Mouse (Mus musculus) small intestine, adult 2 months (tissue): ENCODE data around the gene 2010111I01Rik. TPM values are rescaled to one million over a fixed set of nuclear protein-coding genes. Genes with fewer than 3 reads are reported as not detected.
A peak's percentile ranks its signal among the peaks of the same experiment; 100 is the strongest.

Experiments
- H3K27ac ChIP-seq: fragments of 200-500 bp; 2 replicates; pipeline ENCODE4 v1.5.1; 2012; ENCODE audit warnings: low read depth, low read length, control low read depth, inconsistent platforms; ENCODE audit not compliant: insufficient read depth
- H3K27me3 ChIP-seq: fragments of 200-500 bp; 2 replicates; pipeline ENCODE4 v1.6.1; 2012; ENCODE audit warnings: mild to moderate bottlenecking, moderate library complexity, low read length, inconsistent platforms; ENCODE audit not compliant: control insufficient read depth, insufficient read depth
- H3K36me3 ChIP-seq: fragments of 200-500 bp; 2 replicates; pipeline ENCODE4 v1.6.1; 2012; ENCODE audit warnings: mild to moderate bottlenecking, low read length, control low read depth, inconsistent platforms; ENCODE audit not compliant: control insufficient read depth, insufficient read depth
- H3K4me1 ChIP-seq: fragments of 200-500 bp; 2 replicates; pipeline ENCODE4 v1.6.1; 2012; ENCODE audit warnings: low read length, inconsistent platforms, mixed read lengths; ENCODE audit not compliant: control insufficient read depth, insufficient read depth, insufficient read length
- H3K4me3 ChIP-seq: fragments of 200-500 bp; 2 replicates; pipeline ENCODE4 v1.5.1; 2012; ENCODE audit warnings: low read depth, mild to moderate bottlenecking, control low read depth, inconsistent platforms, low read length, moderate library complexity
- CTCF ChIP-seq: fragments of 200-500 bp; IDR thresholded peaks from 2 replicates; pipeline ENCODE4 v1.5.1; 2012; ENCODE audit warnings: low read depth, mild to moderate bottlenecking, control low read depth, inconsistent platforms, low read length, moderate library complexity, mixed read lengths; ENCODE audit not compliant: insufficient replicate concordance, insufficient read length; ENCODE audit errors: extremely low read depth
- POLR2A ChIP-seq: fragments of 200-500 bp; IDR thresholded peaks from 2 replicates; pipeline ENCODE4 v1.6.1; 2012; ENCODE audit warnings: low read depth, mild to moderate bottlenecking, control low read depth, inconsistent platforms, low read length, moderate library complexity
- WGBS: fragments of 180-500 bp; shearing (Covaris S2); methylation state at CpG from one replicate; pipeline ENCODE4 v1.1.7; 2018; 5-methylcytosine and 5-hydroxymethylcytosine counted together
- polyA plus RNA-seq: library from polyadenylated mRNA; depleted of rRNA; stranded (reverse); fragments of >200 nt; gene quantifications from 2 replicates; pipeline ENCODE4 v1.2.3, GENCODE M21; 2012

Gene 2010111I01Rik
- polyA plus RNA-seq, 1 experiment = 48.4 TPM

- WGBS = 20% methylated on average over 2 of the region's 2 CpGs
- TF ChIP-seq POLR2A (no peak), CTCF (no peak; the same call in 1 of the 2 replicates)
- peaks cover 24% of the 10 kb centered on the region for H3K4me1 ChIP-seq
- H3K27ac ChIP-seq = peak overlapping the region; percentile 44
- H3K36me3 ChIP-seq = no peaks in the 10 kb centered on the region
- peak overlapping the region; percentile 54 for H3K4me3 ChIP-seq
- H3K27me3 ChIP-seq = no peaks in the 10 kb centered on the region
These were observed 309.2 kb downstream of the 2010111I01Rik start for GRCm38 (mm10) chr13:63273859-63274258.

GRCm38 (mm10) chr13:63274488-63275166 is 309.9 kb downstream of the 2010111I01Rik start:
- Histone ChIP-seq H3K4me1 (peaks cover 22% of the 10 kb centered on the region), H3K27ac (peak overlapping the region; percentile 10), H3K4me3 (peak overlapping the region; percentile 24), H3K36me3 (no peaks in the 10 kb centered on the region), H3K27me3 (no peaks in the 10 kb centered on the region)
- TF ChIP-seq POLR2A (no peak), CTCF (no peak)
- WGBS = 13% methylated on average over 10 of the region's 10 CpGs

- TF ChIP-seq CTCF (no peak), POLR2A (no peak)
- WGBS = 26% methylated on average over 4 of the region's 4 CpGs
- no peaks in the 10 kb centered on the region for H3K36me3 ChIP-seq
- H3K4me3 ChIP-seq = no peak overlapping the region
- H3K4me1 ChIP-seq = peaks cover 14% of the 10 kb centered on the region
- H3K27ac ChIP-seq = 0 out of 2 replicates have a peak overlapping the region, but pooled peaks have one; percentile 38
- H3K27me3 ChIP-seq = no peaks in the 10 kb centered on the region
These were observed 311.7 kb downstream of the 2010111I01Rik start for GRCm38 (mm10) chr13:63276389-63276788.

GRCm38 (mm10) chr13:63277316-63277715 is 312.6 kb downstream of the 2010111I01Rik start:
- Histone ChIP-seq H3K36me3 (peaks cover 6% of the 10 kb centered on the region), H3K4me1 (peaks cover 14% of the 10 kb centered on the region), H3K27ac (peak overlapping the region; percentile 13), H3K27me3 (no peaks in the 10 kb centered on the region), H3K4me3 (no peak overlapping the region)
- TF ChIP-seq CTCF (no peak), POLR2A (no peak)
- 26% methylated on average over 5 of the region's 5 CpGs for WGBS

- Histone ChIP-seq H3K27ac (peak overlapping the region; percentile 51), H3K4me1 (peaks cover 15% of the 10 kb centered on the region), H3K27me3 (no peaks in the 10 kb centered on the region), H3K36me3 (peaks cover 10% of the 10 kb centered on the region), H3K4me3 (no peak overlapping the region)
- TF ChIP-seq POLR2A (no peak), CTCF (no peak)
- 10% methylated on average over 5 of the region's 5 CpGs for WGBS
These were observed 313.5 kb downstream of the 2010111I01Rik start for GRCm38 (mm10) chr13:63278141-63278631.

- peak overlapping the region; percentile 51 for H3K27ac ChIP-seq
- TF ChIP-seq CTCF (no peak), POLR2A (no peak)
These were observed 314.2 kb downstream of the 2010111I01Rik start for GRCm38 (mm10) chr13:63278796-63279475.

GRCm38 (mm10) chr13:63279807-63280206 is 315.1 kb downstream of the 2010111I01Rik start:
- Histone ChIP-seq H3K27ac (no peak overlapping the region), H3K4me1 (peaks cover 12% of the 10 kb centered on the region), H3K27me3 (no peaks in the 10 kb centered on the region), H3K4me3 (peak overlapping the region; percentile 19; the same call in 1 of the 2 replicates), H3K36me3 (peaks cover 18% of the 10 kb centered on the region)
- no peak for TF ChIP-seq POLR2A
- no peak for TF ChIP-seq CTCF
- WGBS = 55% methylated on average over 8 of the region's 8 CpGs

More at GRCm38 (mm10) chr13:63278796-63279475, 314.2 kb downstream of the 2010111I01Rik start:
- WGBS = 14% methylated on average over 10 of the region's 10 CpGs
- H3K27me3 ChIP-seq = no peaks in the 10 kb centered on the region
- H3K4me3 ChIP-seq = peak overlapping the region; percentile 45
- H3K4me1 ChIP-seq = peaks cover 14% of the 10 kb centered on the region
- H3K36me3 ChIP-seq = peaks cover 16% of the 10 kb centered on the region
